Mouse (Mus musculus) stomach, embryonic 16.5 days (tissue): ENCODE measurements around the gene Mfsd14a. TPM values are rescaled to one million over a fixed set of nuclear protein-coding genes. Genes with fewer than 3 reads are reported as not detected.

ENCODE experiments used
- ATAC-seq: fragments of 200-750 bp; cut with Nextera tagmentation; 2 replicates; pipeline ENCODE4 v1.8.0; 2017; ENCODE audit warnings: moderate number of reproducible peaks, moderate TSS enrichment; ENCODE audit not compliant: insufficient read depth, low FRiP score
- H3K27ac ChIP-seq: fragments of 300-500 bp; sonication (generic); 2 replicates; pipeline ENCODE4 v1.5.1; 2014; ENCODE audit warnings: low read length
- H3K27me3 ChIP-seq: fragments of 300-500 bp; sonication (generic); 2 replicates; pipeline ENCODE4 v1.6.1; 2014; ENCODE audit warnings: low read length, control low read depth, mixed read lengths; ENCODE audit not compliant: control insufficient read depth, insufficient read depth
- H3K36me3 ChIP-seq: fragments of 300-500 bp; sonication (generic); 2 replicates; pipeline ENCODE4 v1.6.1; 2014; ENCODE audit warnings: low read length; ENCODE audit not compliant: control insufficient read depth, insufficient read depth
- H3K4me1 ChIP-seq: fragments of 300-500 bp; sonication (generic); 2 replicates; pipeline ENCODE4 v1.6.1; 2014; ENCODE audit warnings: low read length, control low read depth, mixed read lengths; ENCODE audit not compliant: control insufficient read depth, insufficient read depth
- H3K4me2 ChIP-seq: fragments of 300-500 bp; sonication (generic); 2 replicates; pipeline ENCODE4 v1.6.1; 2014; ENCODE audit warnings: low read depth, low read length, mixed read lengths
- H3K4me3 ChIP-seq: fragments of 300-500 bp; sonication (generic); replicated peaks from 2 replicates; pipeline ENCODE4 v1.5.1; 2014; ENCODE audit warnings: mild to moderate bottlenecking, low read length
- H3K9ac ChIP-seq: fragments of 300-500 bp; sonication (generic); 2 replicates; pipeline ENCODE4 v1.6.1; 2014; ENCODE audit warnings: low read length
- H3K9me3 ChIP-seq: fragments of 300-500 bp; sonication (generic); replicated peaks from 2 replicates; pipeline ENCODE4 v1.6.1; 2016; ENCODE audit warnings: low read length, control low read depth; ENCODE audit not compliant: control insufficient read depth
- WGBS: fragments of 180-500 bp; shearing (Covaris S2); extraction: QIAGEN DNeasy Blood & Tissue Kit; methylation state at CpG from one replicate; pipeline ENCODE4 v1.1.7; 2014; 5-methylcytosine and 5-hydroxymethylcytosine counted together
- polyA plus RNA-seq: library from polyadenylated mRNA; unstranded; fragments of >200 nt; fragmentation: Nextera tagmentation; extraction: Ambion mirVana; gene quantifications from 2 replicates; pipeline ENCODE4 v1.2.1, GENCODE M21; 2015

The Mfsd14a gene
- polyA plus RNA-seq, 1 experiment from 2014 or later, result 89.5 TPM

GRCm38 (mm10) chr3:116595603-116595991 is 66.9 kb downstream of the Mfsd14a start:
- 5% methylated on average over 10 of the region's 10 CpGs for WGBS
- Histone ChIP-seq H3K36me3 (peaks cover 8% of the 10 kb centered on the region), H3K4me1 (peaks cover 7% of the 10 kb centered on the region; the same call in 1 of the 2 replicates), H3K4me2 (peak overlapping the region; percentile 68), H3K4me3 (peak overlapping the region; percentile 72), H3K9ac (peak overlapping the region; percentile 78), H3K27me3 (no peaks in the 10 kb centered on the region), H3K9me3 (no peaks in the 10 kb centered on the region), H3K27ac (no peak overlapping the region)
- no peak for ATAC-seq

- H3K4me2 ChIP-seq, result peak within 1 kb of the TSS; percentile 68
- H3K4me1 ChIP-seq, result peaks cover 7% of the 10 kb centered on the region; the same call in 1 of the 2 replicates
- WGBS, result 0% methylated on average over 65 of the region's 65 CpGs
- peak within 1 kb of the TSS; percentile 83 for H3K27ac ChIP-seq
- peak; percentile 98 for ATAC-seq
- no peaks in the 10 kb centered on the region for H3K9me3 ChIP-seq
- H3K9ac ChIP-seq, result peak within 1 kb of the TSS; percentile 88
- no peaks in the 10 kb centered on the region for H3K27me3 ChIP-seq
- H3K36me3 ChIP-seq, result peaks cover 11% of the 10 kb centered on the region
- peak within 1 kb of the TSS; percentile 72 for H3K4me3 ChIP-seq
Measured at GRCm38 (mm10) chr3:116594728-116595602, 67.5 kb downstream of the Mfsd14a start, which contains the start of gene Sass6. TSS of gene Sass6 (plus strand) at chr3:116594982.

DNA sequence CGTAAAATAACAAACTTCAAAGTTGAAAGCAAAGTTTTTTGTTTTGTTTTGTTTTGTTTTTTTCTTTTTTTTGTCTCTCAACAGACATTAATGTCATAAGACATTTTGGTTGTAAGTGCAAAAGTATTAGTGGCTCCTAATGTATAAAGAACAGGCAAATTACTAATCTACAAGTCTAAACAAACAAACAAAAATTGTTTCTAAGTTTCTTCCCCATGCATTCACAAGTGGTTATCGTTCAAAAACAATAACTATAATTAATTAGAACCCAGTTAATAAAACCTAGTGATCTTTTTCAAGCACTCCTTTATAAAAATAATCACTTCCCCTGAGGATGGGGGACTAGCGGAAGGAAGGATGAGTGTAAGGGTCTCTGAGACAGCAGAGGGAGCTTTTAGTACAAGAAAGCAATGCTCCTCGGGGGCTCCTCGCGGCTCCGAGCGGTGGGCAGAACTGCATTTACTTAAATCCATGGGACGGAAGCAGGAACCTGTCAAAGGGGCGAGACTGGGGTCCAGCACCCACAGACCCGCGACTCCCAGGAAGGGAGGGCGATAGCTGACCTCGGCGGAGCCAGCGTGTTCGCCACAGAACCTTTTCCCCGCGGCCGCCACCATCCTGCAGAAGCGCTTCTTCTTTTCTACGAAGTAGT is 68.3 kb downstream of the Mfsd14a start:
- peak overlapping the region; percentile 72 for H3K4me3 ChIP-seq

GRCm38 (mm10) chr3:116582201-116582600 is 80.3 kb downstream of the Mfsd14a start:
- Histone ChIP-seq H3K4me2 (no peak overlapping the region), H3K36me3 (peaks cover 18% of the 10 kb centered on the region), H3K4me3 (no peak overlapping the region), H3K9me3 (no peaks in the 10 kb centered on the region), H3K9ac (no peak overlapping the region), H3K4me1 (no peaks in the 10 kb centered on the region), H3K27ac (no peak overlapping the region), H3K27me3 (no peaks in the 10 kb centered on the region)
- no peak for ATAC-seq
- WGBS, result 96% methylated on average over 9 of the region's 9 CpGs

More for the DNA sequence above, 68.3 kb downstream of the Mfsd14a start:
- H3K27ac ChIP-seq, result peak overlapping the region; percentile 83
- H3K4me2 ChIP-seq, result peak overlapping the region; percentile 43
- WGBS, result 2% methylated on average over 22 of the region's 22 CpGs
- no peaks in the 10 kb centered on the region for H3K9me3 ChIP-seq
- H3K27me3 ChIP-seq, result no peaks in the 10 kb centered on the region
- H3K36me3 ChIP-seq, result peaks cover 11% of the 10 kb centered on the region
- ATAC-seq, result peak; percentile 65
- peaks cover 7% of the 10 kb centered on the region; the same call in 1 of the 2 replicates for H3K4me1 ChIP-seq
- peak overlapping the region; percentile 88 for H3K9ac ChIP-seq

Other genes with a start within 250 kb of the Mfsd14a start
- 8.7 and 9.2 TPM in 2 replicates for gene Cdc14a, start 238.6 kb downstream of the Mfsd14a start, polyA plus RNA-seq
- 57.3 and 59.6 TPM in 2 replicates for gene Rtca, start 154.5 kb downstream of the Mfsd14a start, polyA plus RNA-seq
- gene Dbt, start 149.6 kb downstream of the Mfsd14a start, polyA plus RNA-seq, result 23.0 and 24.2 TPM in 2 replicates
- 1.5 and 3.2 TPM in 2 replicates for gene Lrrc39, start 99.7 kb downstream of the Mfsd14a start, polyA plus RNA-seq
- gene Sass6, start 67.7 kb downstream of the Mfsd14a start, polyA plus RNA-seq, result 16.5 and 16.6 TPM in 2 replicates
- gene Trmt13, start 48.1 kb downstream of the Mfsd14a start, polyA plus RNA-seq, result 25.7 and 25.9 TPM in 2 replicates
- not detected in 2 replicates for gene Gm43191, start 18.6 kb upstream of the Mfsd14a start, polyA plus RNA-seq
- 34.1 and 40.3 TPM in 2 replicates for gene Slc35a3, start 50.2 kb upstream of the Mfsd14a start, polyA plus RNA-seq
- 14.6 and 28.1 TPM in 2 replicates for gene Agl, start 145.5 kb upstream of the Mfsd14a start, polyA plus RNA-seq
- gene Frrs1, start 196.8 kb upstream of the Mfsd14a start, polyA plus RNA-seq, result 41.8 and 48.6 TPM in 2 replicates